Mouse (Mus musculus): Measurements from ENCODE around the gene Speer3.
"Not testable (repeated sequence)": the region's sequence is repeated elsewhere in the genome, so short reads cannot be mapped to it uniquely, and the experiment has no call there.

The Speer3 gene

DNA sequence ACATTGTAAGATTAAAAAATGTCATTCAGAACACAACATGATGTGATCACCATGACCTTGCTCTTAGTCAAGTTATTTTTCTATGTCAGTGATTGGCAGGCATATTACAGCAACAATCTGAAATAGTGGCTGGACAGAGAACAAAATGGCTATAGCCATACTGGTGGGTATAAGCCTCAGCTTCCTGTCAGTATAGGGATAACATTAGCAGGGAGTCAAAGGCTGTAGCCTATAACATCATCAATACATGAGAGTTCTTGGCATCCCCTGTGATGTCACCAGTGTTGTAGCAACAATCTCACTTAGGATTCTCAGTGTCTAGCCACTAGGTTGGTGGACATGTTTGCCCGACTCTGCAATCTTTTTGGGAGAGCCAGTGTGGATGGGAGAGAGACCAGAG is at the start of gene Speer3:
TSS of gene Speer3 (plus strand) at position 301 of the 400 bp plus-strand sequence.
- DNase-seq (ENCODE audit: low spot score in 2 of 2): no peak

GRCm38 (mm10) chr5:13810496-13810895 is 19.1 kb downstream of the Speer3 start:
- DNase-seq (ENCODE audit: low spot score in 2 of 2): not testable (repeated sequence)

DNA sequence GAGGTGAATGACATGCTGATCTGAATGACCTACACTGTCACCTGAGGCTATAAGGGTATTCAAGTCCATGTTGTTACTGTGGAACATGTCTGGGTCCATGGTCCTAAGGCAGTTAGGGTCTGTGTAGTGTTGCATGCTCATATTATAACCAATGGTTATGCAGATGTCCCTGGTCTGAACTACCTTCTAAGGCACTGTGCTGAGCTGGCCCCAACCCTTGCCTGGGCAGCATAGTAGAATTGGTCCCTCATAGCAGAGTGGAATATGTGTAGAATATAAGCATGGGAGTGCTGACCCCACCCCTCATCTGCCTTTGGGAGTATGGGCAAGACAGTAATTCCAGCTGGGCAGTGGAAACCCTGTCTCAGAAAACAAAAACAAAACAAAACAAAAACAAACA is 33.7 kb downstream of the Speer3 start:
- no peak for DNase-seq (ENCODE audit: low spot score in 2 of 2)

DNA sequence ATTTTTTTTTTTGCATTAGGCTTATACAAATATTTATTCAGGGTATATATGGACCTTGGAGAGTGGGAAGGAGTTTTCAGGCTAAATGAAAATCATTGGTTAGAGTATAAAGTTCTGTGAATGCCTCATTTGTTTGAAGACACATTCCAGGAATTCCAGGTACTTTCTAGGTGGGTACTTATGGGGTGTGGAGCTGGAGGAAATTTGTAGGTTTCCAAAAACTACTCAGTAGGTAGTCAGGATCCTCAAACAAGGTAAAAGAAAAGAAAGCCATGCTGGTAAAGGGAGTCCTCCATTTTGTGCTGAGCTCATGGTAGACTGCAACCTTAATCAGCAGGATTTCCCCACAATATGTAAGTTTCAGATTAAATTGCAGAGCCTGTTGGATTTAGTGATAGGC is 35.3 kb downstream of the Speer3 start:
- DNase-seq (ENCODE audit: low spot score in 2 of 2): no peak

- no peak for DNase-seq (ENCODE audit: low spot score in 2 of 2)
These were observed 52.9 kb downstream of the Speer3 start for GRCm38 (mm10) chr5:13844317-13844716.
